Mouse (Mus musculus) MEL-GATA-1-ER (cell line): ENCODE measurements around the gene Ppp2r1b.
A peak's percentile ranks its signal among the peaks of the same experiment; 100 is the strongest.

ENCODE experiments used
- DNase-seq: peaks from one replicate; pipeline ENCODE4 v3.0.0-alpha.2; 2012; ENCODE audit warnings: low read depth; ENCODE audit errors: extremely low read depth

Gene Ppp2r1b

DNA sequence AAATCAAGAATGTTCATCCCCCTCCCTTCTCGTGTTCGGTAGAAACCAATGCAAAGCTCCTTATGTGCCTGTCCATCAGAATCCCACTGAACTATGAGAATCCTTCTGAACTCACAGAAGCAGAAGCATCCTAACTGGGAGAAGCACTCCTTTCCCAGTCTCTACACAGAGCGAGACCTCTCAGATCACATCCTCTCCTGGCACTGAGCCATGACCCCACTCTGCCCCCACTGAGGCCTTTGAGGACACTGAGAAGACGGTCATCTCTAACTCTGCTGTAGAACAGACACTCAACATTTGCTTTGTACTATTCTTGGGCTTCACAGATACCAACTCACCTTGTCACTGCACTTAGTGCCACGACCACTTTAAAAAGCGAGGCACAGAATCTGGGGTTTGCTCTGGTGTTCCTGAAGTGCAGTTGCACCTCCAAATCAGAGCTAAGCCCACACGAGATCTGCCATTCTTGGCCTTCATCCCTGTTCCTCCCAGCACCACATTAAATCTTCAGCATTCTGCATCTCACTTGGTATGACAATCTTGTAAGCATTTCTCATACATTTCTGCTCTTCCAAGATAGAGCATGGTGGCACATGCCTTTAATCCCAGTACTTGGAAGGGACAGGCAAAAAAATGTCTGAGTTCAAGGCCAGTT is 66.9 kb downstream of the Ppp2r1b start:
- DNase-seq: no peak

- DNase-seq: no peak
Observed at GRCm38 (mm10) chr9:50918131-50918530, 73.0 kb downstream of the Ppp2r1b start.

GRCm38 (mm10) chr9:50919554-50919953 is 74.5 kb downstream of the Ppp2r1b start:
- no peak for DNase-seq

- DNase-seq: no peak
Observed at GRCm38 (mm10) chr9:50920933-50921895, 76.1 kb downstream of the Ppp2r1b start.

- DNase-seq: no peak
Observed at GRCm38 (mm10) chr9:50922363-50923153, 77.5 kb downstream of the Ppp2r1b start.

GRCm38 (mm10) chr9:50924454-50924853 is 79.4 kb downstream of the Ppp2r1b start:
- peak; percentile 83 for DNase-seq

DNA sequence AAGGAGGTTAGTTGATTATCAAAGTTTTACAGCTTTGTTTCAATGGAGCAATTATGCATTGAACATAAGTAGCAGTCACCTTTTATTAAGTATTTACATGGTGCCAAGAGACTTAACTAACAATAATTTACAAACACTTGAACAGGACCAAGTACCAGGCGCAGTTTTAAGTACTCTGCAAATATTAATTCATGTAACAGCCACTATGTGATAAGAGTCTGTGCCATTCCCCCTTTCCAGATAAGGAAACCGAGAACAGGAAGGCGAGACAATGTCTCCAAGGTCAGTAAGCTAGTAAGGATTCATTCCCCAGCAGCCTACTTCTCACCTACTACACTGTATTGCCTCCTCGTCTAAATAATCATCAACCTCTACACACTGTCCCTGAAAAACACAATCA is 80.7 kb downstream of the Ppp2r1b start:
- DNase-seq: no peak

- DNase-seq: no peak
Observed at GRCm38 (mm10) chr9:50929986-50930385, 84.9 kb downstream of the Ppp2r1b start.

- DNase-seq: no peak
Observed at GRCm38 (mm10) chr9:50941804-50942401, 96.8 kb downstream of the Ppp2r1b start.

- DNase-seq: no peak
Observed at GRCm38 (mm10) chr9:50942711-50943110, 97.6 kb downstream of the Ppp2r1b start.
